Mouse (Mus musculus) B cell, adult 67 days (primary cell): Measurements from ENCODE around the gene Olfr1288. TPM values are rescaled to one million over a fixed set of nuclear protein-coding genes. Genes with fewer than 3 reads are reported as not detected.

Experiments
- total RNA-seq, 2 experiments: library from RNA; stranded (reverse); gene quantifications; 4 replicates each; pipeline ENCODE4 v1.2.4; 2023

Gene Olfr1288
- total RNA-seq, result not detected

DNA sequence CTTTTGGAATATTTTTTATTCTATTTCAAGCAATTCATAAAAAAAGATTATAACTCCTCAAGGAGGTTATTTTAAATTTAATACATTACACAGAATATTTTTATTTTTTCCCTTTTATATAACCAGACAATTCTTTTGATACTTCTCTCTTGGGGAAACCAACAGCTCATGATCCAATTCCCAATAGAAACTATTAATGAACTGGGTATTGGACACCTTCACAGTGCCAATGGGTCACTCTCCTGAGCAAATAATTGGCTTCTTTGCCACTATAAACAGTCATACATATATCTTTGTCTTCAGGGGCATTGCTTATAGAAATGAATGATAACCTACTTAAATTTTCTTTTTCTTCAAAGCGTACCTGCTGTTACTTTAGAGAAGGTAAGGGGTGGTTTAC lies at the start of gene Olfr1288:
Gene Olfr1288, plus strand, starts transcription at position 301 of the 400 bp plus-strand sequence.

GRCm38 (mm10) chr2:111448842-111449241 lies 25.1 kb upstream of the Olfr1288 start, which contains the start of gene Olfr1287:
TSS of gene Olfr1287 (plus strand) at chr2:111449142.

GRCm38 (mm10) chr2:111480519-111480918 lies 6.6 kb downstream of the Olfr1288 start, which contains the start of gene Olfr1289:
TSS of gene Olfr1289 (plus strand) at chr2:111480819.

DNA sequence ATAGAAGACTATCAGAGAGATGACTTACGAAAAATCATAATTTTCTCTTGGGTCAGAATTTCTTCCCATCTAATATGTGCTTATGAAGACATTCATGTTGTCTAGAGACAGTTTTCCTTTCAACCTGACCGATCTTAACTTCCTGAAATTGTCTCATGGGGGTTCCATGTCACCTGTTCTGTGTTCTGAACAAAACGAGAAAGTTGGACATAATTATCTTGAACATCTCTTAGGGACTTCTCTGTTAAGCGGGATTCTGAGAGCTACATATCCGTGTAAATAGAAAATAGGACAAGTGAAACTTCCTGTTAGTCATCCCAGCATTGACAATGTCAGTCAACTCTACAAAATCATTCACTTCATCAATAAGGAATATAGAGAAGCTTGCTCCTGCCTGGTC lies 19.8 kb downstream of the Olfr1288 start, which contains the start of gene Olfr1290:
Gene Olfr1290, minus strand, starts transcription at position 101 of the 400 bp plus-strand sequence.

GRCm38 (mm10) chr2:111496880-111497279 lies 23.0 kb downstream of the Olfr1288 start, which contains the start of gene Olfr1291-ps1:
TSS of gene Olfr1291-ps1 (plus strand) at chr2:111497180.

DNA sequence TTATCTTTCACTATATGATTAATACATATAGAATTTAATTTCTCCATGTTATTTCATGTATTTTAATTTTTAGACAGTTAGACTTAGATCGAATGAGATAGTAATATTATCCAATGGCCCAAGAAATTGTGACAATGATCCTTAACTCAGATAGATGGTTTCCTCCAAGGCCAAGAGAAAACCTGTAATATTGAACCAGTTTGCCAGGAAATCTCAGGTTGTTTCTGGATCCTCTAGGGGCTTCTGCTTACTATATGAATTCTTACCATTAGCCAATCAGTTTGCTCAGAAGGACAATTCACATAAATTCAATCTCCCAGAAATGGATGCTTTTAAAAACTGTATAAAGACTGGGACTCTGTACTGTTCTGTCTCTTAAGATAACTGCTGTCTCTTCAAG lies 51.0 kb downstream of the Olfr1288 start, which contains the start of gene Olfr1293-ps:
Gene Olfr1293-ps, plus strand, starts transcription at position 301 of the 400 bp plus-strand sequence.

Other genes with a start within 250 kb of the Olfr1288 start
- not detected for gene 4930430A15Rik, start 244.5 kb upstream of the Olfr1288 start, total RNA-seq
- not detected for gene Olfr1275, start 238.8 kb upstream of the Olfr1288 start, total RNA-seq
- not detected for gene Olfr1276, start 219.6 kb upstream of the Olfr1288 start, total RNA-seq
- not detected for gene Olfr1277, start 200.0 kb upstream of the Olfr1288 start, total RNA-seq
- gene Olfr1278, start 184.0 kb upstream of the Olfr1288 start, total RNA-seq, result not detected
- not detected for gene Olfr1279, start 173.5 kb upstream of the Olfr1288 start, total RNA-seq
- gene Olfr1280, start 160.1 kb upstream of the Olfr1288 start, total RNA-seq, result not detected
- gene Olfr1281, start 147.6 kb upstream of the Olfr1288 start, total RNA-seq, result not detected
- not detected for gene Olfr1282, start 138.0 kb upstream of the Olfr1288 start, total RNA-seq
- gene Olfr1283, start 107.3 kb upstream of the Olfr1288 start, total RNA-seq, result not detected
- not detected for gene Olfr1284, start 98.6 kb upstream of the Olfr1288 start, total RNA-seq
- not detected for gene Olfr1286, start 51.0 kb upstream of the Olfr1288 start, total RNA-seq
- not detected for gene Olfr1287, start 25.0 kb upstream of the Olfr1288 start, total RNA-seq
- gene Olfr1289, start 6.7 kb downstream of the Olfr1288 start, total RNA-seq, result not detected
- gene Olfr1290, start 19.7 kb downstream of the Olfr1288 start, total RNA-seq, result not detected
- not detected for gene Olfr1291-ps1, start 23.1 kb downstream of the Olfr1288 start, total RNA-seq
- not detected for gene Olfr1293-ps, start 51.1 kb downstream of the Olfr1288 start, total RNA-seq
- gene Olfr1294, start 66.2 kb downstream of the Olfr1288 start, total RNA-seq, result not detected
- gene Olfr1295, start 95.6 kb downstream of the Olfr1288 start, total RNA-seq, result not detected
- not detected for gene Olfr1297, start 152.4 kb downstream of the Olfr1288 start, total RNA-seq
- gene Olfr1298, start 175.1 kb downstream of the Olfr1288 start, total RNA-seq, result not detected
- gene Olfr1299, start 187.3 kb downstream of the Olfr1288 start, total RNA-seq, result not detected